Mouse (Mus musculus) CD4-positive, CD25-positive, alpha-beta regulatory T cell, adult 4 months (primary cell): ENCODE measurements at regions not wholly inside any gene's neighbourhood (a gene's known extent, or its start where the extent isn't known, plus 50 kb on each side); places are given as distances from the start of the nearest gene placed in this dataset.
A peak's percentile ranks its signal among the peaks of the same experiment; 100 is the strongest.

ENCODE experiments used
- ATAC-seq: one replicate; pipeline ENCODE4 v1.8.0; 2017

DNA sequence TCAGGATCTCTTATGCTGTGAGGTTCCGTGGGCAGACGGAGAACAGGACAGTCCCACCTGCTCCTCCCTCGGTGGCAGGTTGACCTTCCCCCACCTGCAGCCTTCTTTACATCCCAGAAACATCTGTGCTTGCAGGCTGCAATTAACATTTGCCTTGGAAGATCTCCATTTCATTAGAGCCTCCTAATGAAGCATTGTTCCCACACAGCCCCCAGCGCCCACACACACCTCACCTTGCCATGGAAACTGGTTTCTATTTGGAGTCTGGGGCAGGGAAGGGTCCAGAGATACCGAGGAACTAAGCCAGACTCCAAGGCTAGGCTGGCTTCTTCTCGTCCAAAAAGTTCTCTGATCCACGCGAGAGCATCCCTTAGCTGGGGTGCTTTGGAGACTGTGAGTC lies 56.6 kb upstream of the Rpl38 start:
- no peak for ATAC-seq

- ATAC-seq: no peak
Measured at GRCm38 (mm10) chr11:114608009-114608408, 60.3 kb upstream of the Rpl38 start.

DNA sequence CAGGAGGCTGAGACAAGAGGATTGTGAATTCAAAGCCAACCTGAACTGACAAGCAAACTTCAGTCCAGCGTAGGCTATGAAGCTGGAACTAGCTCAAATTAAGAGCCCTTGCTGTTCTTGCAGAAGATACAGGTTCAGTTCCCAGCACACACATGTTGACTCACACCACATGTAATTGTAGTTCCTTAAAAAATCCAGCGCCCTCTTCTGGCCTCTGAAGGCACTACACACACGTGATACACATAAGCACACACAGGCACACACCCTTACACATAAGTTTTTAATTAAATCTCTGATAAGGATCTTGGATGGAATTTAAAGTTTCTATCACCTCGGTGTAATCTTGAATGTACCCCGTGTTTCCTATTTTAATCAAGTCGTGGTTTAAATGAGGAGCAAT lies 65.2 kb upstream of the Rpl38 start:
- no peak for ATAC-seq

GRCm38 (mm10) chr11:114597225-114597624 lies 71.1 kb upstream of the Rpl38 start:
- no peak for ATAC-seq

DNA sequence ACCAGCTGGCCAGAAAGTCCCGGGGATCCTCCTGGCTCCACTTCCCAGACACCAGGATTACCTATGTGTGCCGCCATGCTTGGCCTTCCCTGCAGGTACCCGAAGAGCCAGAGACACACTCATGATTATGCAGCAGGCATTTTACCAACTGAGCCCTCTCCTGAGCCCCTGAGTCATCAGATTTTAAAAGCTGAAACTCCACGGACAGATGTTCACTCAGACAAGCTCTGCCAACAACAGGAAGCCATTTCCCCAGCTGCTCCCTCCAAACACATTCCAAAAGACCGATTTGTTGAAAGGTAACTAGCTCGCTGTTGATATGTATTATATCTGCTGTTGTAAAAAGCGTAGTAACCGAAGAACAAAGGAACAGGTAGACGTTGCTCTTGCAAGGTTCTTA lies 75.4 kb upstream of the Rpl38 start:
- no peak for ATAC-seq

DNA sequence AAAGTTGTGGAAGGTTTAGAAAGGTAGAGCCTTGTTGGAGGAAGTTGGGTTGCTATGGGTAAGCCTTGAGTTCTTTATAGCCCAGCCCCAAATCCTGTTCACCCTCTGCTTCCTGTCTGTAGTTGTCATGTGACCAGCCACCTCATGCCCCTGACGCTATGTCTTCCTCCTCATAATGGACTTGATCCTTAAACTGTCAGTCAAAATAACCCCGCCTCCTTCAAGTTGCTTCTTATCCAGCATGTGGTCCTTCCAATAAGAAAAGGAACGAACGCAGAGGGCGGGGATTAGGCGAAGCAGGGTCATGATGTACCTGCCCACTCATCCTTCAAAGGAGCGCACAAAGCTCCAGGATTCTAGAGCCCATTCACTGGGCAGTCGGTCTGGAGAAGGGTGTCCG lies 79.8 kb upstream of the Rpl38 start:
- no peak for ATAC-seq

- ATAC-seq: no peak
Measured at GRCm38 (mm10) chr11:114587986-114588385, 80.3 kb upstream of the Rpl38 start.

GRCm38 (mm10) chr11:114586400-114586799 lies 81.9 kb upstream of the Rpl38 start:
- ATAC-seq: no peak

DNA sequence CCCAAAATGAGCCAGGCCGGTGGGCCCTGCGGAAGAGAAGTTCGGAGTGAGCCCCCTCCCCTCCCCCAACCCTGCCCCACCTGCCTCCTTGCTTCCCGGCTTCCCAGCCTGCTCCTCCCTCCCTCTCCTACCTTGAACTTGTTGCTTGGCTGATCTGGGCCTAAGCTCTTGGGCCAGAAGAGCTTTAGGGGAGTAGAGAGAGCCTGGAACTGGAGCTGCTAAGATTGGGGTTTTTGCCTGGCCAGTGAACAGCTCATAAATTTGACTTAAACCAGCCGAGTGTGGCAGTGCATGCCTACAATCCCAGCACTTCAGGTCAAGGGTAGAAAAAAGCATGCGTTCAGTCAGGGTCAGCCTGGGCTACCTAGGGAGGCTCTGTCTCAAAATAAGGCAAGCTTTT lies 83.5 kb upstream of the Rpl38 start:
- ATAC-seq: no peak

DNA sequence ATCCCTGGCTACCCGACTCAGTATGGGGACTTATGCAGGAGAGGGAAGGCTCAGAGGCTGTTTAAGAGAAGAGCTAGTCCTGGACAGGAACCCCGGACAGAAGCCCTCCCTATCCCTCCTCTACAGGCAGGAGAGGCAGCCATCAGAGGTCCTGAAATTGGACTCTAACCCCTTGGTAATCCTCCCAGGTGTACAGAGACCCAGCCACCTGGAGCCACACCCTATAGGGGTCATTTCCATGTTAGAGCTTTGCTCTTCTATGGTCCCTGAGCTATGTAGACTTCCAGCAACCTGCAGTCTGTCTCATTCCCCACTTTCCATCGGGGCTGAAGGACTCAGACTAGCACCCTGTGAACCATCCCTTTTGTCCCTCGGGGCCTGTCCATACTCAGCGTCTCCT lies 84.2 kb upstream of the Rpl38 start:
- no peak for ATAC-seq

GRCm38 (mm10) chr11:114579986-114580385 lies 88.3 kb upstream of the Rpl38 start:
- ATAC-seq: no peak

DNA sequence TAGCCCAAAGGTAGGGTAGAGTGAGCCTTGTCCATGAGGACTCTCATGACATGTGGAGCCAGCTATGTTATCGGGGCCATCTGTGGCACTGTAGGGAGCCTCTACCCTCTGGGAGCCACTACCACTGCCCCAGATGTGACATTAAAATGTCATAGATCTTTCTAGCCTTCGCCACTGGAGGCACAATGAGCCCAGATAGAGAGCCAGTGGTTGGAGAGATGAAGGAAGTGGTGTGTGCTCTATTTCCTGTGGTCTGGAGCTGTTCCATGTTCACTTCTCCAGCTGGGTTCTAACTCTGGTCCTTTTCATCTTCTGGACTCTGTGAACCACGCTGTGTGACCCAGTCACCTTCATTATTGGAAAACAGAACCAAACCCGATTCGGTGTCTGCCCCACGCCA lies 89.8 kb upstream of the Rpl38 start:
- no peak for ATAC-seq

- ATAC-seq: no peak
Measured at GRCm38 (mm10) chr11:114576803-114577202, 91.5 kb upstream of the Rpl38 start.

DNA sequence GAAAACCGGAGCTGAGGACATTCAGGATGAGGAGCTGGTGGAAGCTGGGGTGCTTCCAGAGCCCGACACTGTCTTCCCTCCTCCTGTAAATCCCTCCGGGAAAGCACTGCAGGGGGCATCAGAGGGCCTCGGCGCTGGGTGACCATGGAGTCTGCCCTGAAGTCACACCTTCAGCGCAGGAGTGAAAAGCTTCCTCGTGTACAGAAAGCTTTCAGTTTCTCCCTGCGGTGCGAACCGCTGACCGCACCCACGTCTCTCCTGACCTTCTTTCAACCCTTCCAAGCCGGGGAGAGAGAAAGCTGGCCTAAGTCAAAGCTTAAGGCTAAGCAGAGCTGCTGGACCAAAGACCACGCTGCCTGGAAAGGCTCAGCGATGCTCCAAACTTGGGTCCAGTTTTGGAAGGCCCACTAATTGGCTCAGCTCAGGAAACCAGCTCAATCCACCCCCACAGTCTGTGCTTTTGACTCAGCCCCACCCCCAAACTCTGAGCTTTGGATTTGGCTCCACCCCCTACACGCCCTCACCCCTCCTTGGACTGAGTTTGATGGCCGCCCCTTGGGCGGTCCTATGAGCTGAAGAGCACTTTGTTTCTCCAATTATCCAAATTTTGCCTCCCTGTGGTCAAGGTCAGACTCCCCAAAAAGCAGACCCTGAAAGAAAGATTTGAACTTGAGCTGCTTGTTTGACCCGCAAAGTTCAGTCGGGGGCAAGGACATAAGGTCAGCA lies 97.0 kb upstream of the Rpl38 start:
- ATAC-seq: no peak

DNA sequence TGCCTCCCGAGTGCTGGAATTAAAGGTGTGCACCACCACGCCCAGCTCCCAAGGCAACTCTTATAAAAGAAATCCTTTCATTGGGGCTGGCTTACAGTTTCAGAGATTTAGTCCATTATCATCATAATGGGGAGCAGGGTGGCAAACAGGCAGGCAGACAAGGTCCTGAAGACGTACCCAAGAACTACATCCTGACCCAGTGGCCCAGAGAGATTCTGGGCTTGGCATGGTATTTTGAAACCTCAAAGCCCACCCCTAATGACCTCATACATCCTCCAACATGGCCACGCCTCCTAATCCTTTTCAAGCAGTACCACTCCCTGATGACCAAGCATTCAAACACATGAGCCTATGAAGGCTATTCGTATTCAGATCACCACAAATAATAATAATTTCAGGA lies 98.2 kb upstream of the Rpl38 start:
- ATAC-seq: no peak

- ATAC-seq: no peak
Measured at GRCm38 (mm10) chr11:114567814-114568800, 100.2 kb upstream of the Rpl38 start.

- ATAC-seq: no peak
Measured at GRCm38 (mm10) chr11:114567045-114567780, 101.1 kb upstream of the Rpl38 start.

DNA sequence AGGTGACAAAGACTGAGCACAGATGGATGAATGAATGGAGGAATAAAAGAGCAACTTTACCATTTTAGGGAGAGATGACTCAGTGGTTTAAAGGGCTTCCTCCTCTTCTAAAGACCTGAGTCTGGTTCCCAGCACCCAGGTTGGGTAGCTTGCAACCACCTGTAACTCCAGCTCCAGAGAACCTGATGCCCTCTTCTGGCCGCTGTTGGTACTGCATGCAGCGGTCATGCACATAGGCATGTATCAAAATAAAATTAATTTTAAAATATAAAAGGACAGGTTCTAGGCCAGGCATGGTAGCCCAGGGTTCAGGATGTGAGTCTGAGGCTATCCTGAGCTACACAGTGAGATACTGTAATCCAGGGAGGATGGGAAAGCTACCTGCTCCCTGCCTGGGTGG lies 103.4 kb upstream of the Rpl38 start:
- ATAC-seq: no peak

- ATAC-seq: no peak
Measured at GRCm38 (mm10) chr11:114563172-114563571, 105.2 kb upstream of the Rpl38 start.

- no peak for ATAC-seq
Measured at GRCm38 (mm10) chr11:114554576-114554975, 113.7 kb upstream of the Rpl38 start.

GRCm38 (mm10) chr11:114553992-114554391 lies 114.3 kb upstream of the Rpl38 start:
- ATAC-seq: peak; percentile 54

DNA sequence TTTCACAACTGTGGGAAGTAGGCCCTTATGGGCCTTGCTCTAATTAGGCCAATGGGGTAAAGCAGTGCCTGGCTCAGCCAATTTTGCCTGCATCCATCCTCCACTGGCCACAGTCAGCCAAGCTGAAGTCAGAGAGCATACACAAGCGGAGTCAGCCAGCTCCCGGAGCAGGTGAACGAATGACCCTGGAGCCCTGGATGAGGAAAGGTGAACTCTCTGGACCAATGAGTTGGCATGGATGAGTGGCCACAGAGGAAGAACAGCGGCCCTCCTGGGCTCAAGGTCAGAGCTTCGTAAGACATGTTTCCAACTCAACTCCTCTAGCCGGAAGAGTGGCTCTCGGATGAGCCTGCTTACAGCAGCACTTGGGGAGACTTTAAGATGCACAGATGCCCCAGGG lies 116.1 kb upstream of the Rpl38 start:
- no peak for ATAC-seq

- no peak for ATAC-seq
Measured at GRCm38 (mm10) chr11:114551262-114551661, 117.1 kb upstream of the Rpl38 start.
